Mouse (Mus musculus) kidney, adult 2 months (tissue): ENCODE data around the gene Adgrl4.

Experiments used
- CTCF ChIP-seq: fragments of 200-500 bp; conservative IDR thresholded peaks from 2 replicates; pipeline ENCODE4 v1.5.1; 2011; ENCODE audit warnings: low read depth, mild to moderate bottlenecking, control low read depth, low read length, moderate library complexity, mixed read lengths; ENCODE audit not compliant: insufficient read depth, insufficient read length
- POLR2A ChIP-seq: fragments of 200-500 bp; IDR thresholded peaks from one replicate; pipeline ENCODE4 v1.6.1; 2011; ENCODE audit warnings: low read depth, low read length, control low read depth

DNA sequence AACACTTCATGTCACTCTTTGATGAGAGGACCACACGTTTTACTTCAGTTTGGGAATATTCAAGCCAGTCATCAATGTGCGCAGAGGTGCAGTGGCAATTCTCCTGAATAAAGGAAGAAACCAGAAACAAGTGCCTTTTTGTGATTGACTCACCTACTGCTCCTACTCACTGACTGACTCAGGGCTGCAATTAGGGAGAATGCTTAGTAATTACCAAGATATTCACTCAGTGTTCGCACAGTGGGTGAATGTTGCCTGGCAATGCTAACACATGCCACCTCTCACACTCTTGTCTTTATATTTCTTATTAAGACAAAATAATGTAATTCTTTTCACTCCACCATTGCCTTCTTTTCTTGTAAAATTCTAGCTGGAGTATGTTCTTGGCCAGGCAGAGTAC lies 138.5 kb downstream of the Adgrl4 start:
- no peak for TF ChIP-seq POLR2A
- TF ChIP-seq CTCF, result no peak
